Mouse (Mus musculus) heart, embryonic 14.5 days (tissue): ENCODE data around the gene Fam189b. TPM values are rescaled to one million over a fixed set of nuclear protein-coding genes. Genes with fewer than 3 reads are reported as not detected.

Source experiments
- ATAC-seq: fragments of 200-750 bp; cut with Nextera tagmentation; 2 replicates; pipeline ENCODE4 v1.8.0; 2017; ENCODE audit warnings: low read depth, moderate TSS enrichment; ENCODE audit not compliant: insufficient number of reproducible peaks, insufficient read depth, low FRiP score
- H3K27ac ChIP-seq, 2 experiments: fragments of 200-500 bp in 1 of 2; fragments of 300-500 bp in 1 of 2; sonication (generic) in 1 of 2; replicated peaks in 1 of 2; 2 replicates each; pipeline ENCODE4 v1.5.1; 2012 to 2014; ENCODE audit warnings: low read depth in 2 of 2, low read length in 2 of 2, control low read depth in 1 of 2, mild to moderate bottlenecking in 1 of 2, mixed read lengths in 1 of 2; ENCODE audit not compliant: control insufficient read depth in 1 of 2, insufficient read depth in 1 of 2
- H3K27me3 ChIP-seq: fragments of 300-500 bp; sonication (generic); 2 replicates; pipeline ENCODE4 v1.6.1; 2014; ENCODE audit warnings: mild to moderate bottlenecking, low read length, control low read depth; ENCODE audit not compliant: control insufficient read depth, insufficient read depth
- H3K36me3 ChIP-seq: fragments of 300-500 bp; sonication (generic); 2 replicates; pipeline ENCODE4 v1.6.1; 2014; ENCODE audit warnings: mild to moderate bottlenecking, control low read depth, low read length, mixed read lengths; ENCODE audit not compliant: control insufficient read depth, insufficient read depth
- H3K4me1 ChIP-seq, 2 experiments: fragments of 200-500 bp in 1 of 2; fragments of 300-500 bp in 1 of 2; sonication (generic) in 1 of 2; 2 replicates each; pipeline ENCODE4 v1.6.1; 2012 to 2014; ENCODE audit warnings: low read length in 2 of 2, control low read depth in 1 of 2, mixed read lengths in 1 of 2; ENCODE audit not compliant: control insufficient read depth in 2 of 2, insufficient read depth in 2 of 2
- H3K4me2 ChIP-seq: fragments of 300-500 bp; sonication (generic); 2 replicates; pipeline ENCODE4 v1.6.1; 2014; ENCODE audit warnings: mild to moderate bottlenecking, low read length
- H3K4me3 ChIP-seq, 2 experiments: fragments of 200-500 bp in 1 of 2; fragments of 300-500 bp in 1 of 2; sonication (generic) in 1 of 2; 2 replicates each; pipeline ENCODE4 v1.5.1; 2012 to 2014; ENCODE audit warnings: low read length in 2 of 2, mild to moderate bottlenecking in 2 of 2, control low read depth in 1 of 2, low read depth in 1 of 2, moderate library complexity in 1 of 2; ENCODE audit not compliant: control insufficient read depth in 1 of 2, insufficient read depth in 1 of 2
- H3K9ac ChIP-seq: fragments of 300-500 bp; sonication (generic); 2 replicates; pipeline ENCODE4 v1.6.1; 2014; ENCODE audit warnings: mild to moderate bottlenecking, low read length
- H3K9me3 ChIP-seq: fragments of 300-500 bp; sonication (generic); 2 replicates; pipeline ENCODE4 v1.6.1; 2016; ENCODE audit warnings: low read length, control low read depth; ENCODE audit not compliant: control insufficient read depth
- WGBS: fragments of 180-500 bp; shearing (Covaris S2); extraction: QIAGEN DNeasy Blood & Tissue Kit; methylation state at CpG from one replicate; pipeline ENCODE4 v1.1.7; 2014; 5-methylcytosine and 5-hydroxymethylcytosine counted together
- polyA plus RNA-seq: library from polyadenylated mRNA; unstranded; fragments of >200 nt; fragmentation: Nextera tagmentation; extraction: Ambion mirVana; gene quantifications from 2 replicates; pipeline ENCODE4 v1.2.1, GENCODE M21; 2014

The Fam189b gene
- polyA plus RNA-seq: 9.1 and 12.8 TPM in 2 replicates

GRCm38 (mm10) chr3:89183058-89183958 lies at the start of gene Fam189b:
Fam189b (plus strand) TSS chr3:89183143.
- no peaks in the 10 kb centered on the region for H3K9me3 ChIP-seq
- peaks cover 9 to 15% of the 10 kb centered on the region in 2 experiments for H3K4me1 ChIP-seq
- no peaks in the 10 kb centered on the region for H3K27me3 ChIP-seq
- H3K36me3 ChIP-seq: peaks cover 48% of the 10 kb centered on the region
- H3K9ac ChIP-seq: peak within 1 kb of the TSS; percentile 81
- peak within 1 kb of the TSS; percentile 82 for H3K4me2 ChIP-seq
- H3K4me3 ChIP-seq: peak within 1 kb of the TSS; percentile 48 to 79
- whole genome bisulfite sequencing: 6% methylated on average over 39 of the region's 39 CpGs
- ATAC-seq: peak; percentile 89
- H3K27ac ChIP-seq: peak within 1 kb of the TSS; percentile 41 to 53; a peak in 3 of 4 replicates

GRCm38 (mm10) chr3:89133752-89134151 lies 49.2 kb upstream of the Fam189b start:
- Histone ChIP-seq H3K9me3 (no peaks in the 10 kb centered on the region), H3K4me3 (no peak overlapping the region), H3K27ac (no peak overlapping the region), H3K36me3 (no peaks in the 10 kb centered on the region), H3K4me2 (no peak overlapping the region), H3K9ac (no peak overlapping the region), H3K4me1 (peaks cover 3 to 5% of the 10 kb centered on the region in 2 experiments; a peak in 1 of 4 replicates), H3K27me3 (no peaks in the 10 kb centered on the region)
- WGBS: 50% methylated on average over 1 of the region's 1 CpGs
- no peak for ATAC-seq

DNA sequence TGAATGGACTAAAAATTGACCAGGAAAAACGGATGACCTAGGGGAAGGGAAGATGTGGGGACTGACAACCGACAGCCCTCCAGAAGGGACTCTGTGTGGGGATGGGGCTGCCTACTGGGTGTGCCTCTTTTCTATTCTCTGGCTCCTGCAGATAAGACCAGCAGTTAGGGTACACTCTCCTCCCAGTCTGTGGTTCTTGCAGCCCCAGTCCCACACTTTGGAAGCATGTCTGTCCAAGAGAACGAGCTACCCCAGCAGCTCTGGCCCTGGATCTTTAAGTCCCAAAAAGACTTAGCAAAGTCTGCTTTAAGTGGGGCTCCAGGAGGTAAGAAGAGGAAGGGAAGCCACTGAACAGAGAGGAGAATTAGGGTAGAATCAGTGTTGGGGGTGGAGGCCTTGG lies 47.0 kb upstream of the Fam189b start, which contains the start of gene Pklr:
TSS of gene Pklr (plus strand) at position 185 of the 400 bp plus-strand sequence.
- Histone ChIP-seq H3K36me3 (no peaks in the 10 kb centered on the region), H3K9me3 (no peaks in the 10 kb centered on the region), H3K9ac (no peak within 1 kb of the TSS), H3K4me3 (no peak within 1 kb of the TSS), H3K27ac (no peak within 1 kb of the TSS), H3K4me1 (peaks cover 3 to 5% of the 10 kb centered on the region in 2 experiments; a peak in 1 of 4 replicates), H3K4me2 (no peak within 1 kb of the TSS), H3K27me3 (no peaks in the 10 kb centered on the region)
- no peak for ATAC-seq
- whole genome bisulfite sequencing: 45% methylated on average over 3 of the region's 3 CpGs

- Histone ChIP-seq H3K27me3 (no peaks in the 10 kb centered on the region), H3K9ac (no peak overlapping the region), H3K36me3 (no peaks in the 10 kb centered on the region), H3K4me2 (no peak overlapping the region), H3K4me1 (peaks cover 3 to 5% of the 10 kb centered on the region in 2 experiments; a peak in 1 of 4 replicates), H3K4me3 (no peak overlapping the region), H3K9me3 (no peaks in the 10 kb centered on the region), H3K27ac (no peak overlapping the region)
- WGBS: 43% methylated on average over 9 of the region's 9 CpGs
- ATAC-seq: no peak
These were observed 46.6 kb upstream of the Fam189b start for GRCm38 (mm10) chr3:89136365-89136764.

DNA sequence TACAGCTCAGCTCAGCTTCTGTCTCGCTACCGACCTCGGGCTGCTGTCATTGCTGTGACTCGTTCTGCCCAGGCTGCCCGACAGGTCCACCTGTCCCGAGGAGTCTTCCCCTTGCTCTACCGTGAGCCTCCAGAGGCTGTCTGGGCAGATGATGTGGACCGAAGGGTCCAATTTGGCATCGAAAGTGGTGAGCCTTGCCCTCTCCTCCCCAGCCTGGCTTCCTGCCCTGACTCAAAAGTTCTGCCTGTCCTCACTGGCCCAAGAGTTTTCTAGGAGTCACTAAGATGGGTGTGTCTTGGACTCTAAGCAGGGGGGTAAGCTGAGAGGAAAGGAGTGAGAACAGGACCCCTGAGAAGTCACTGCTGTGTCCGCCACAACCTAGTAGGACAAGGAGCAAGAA lies 38.1 kb upstream of the Fam189b start:
- H3K9ac ChIP-seq: no peak overlapping the region
- no peaks in the 10 kb centered on the region for H3K9me3 ChIP-seq
- 78% methylated on average over 10 of the region's 10 CpGs for WGBS
- no peak for ATAC-seq
- H3K27me3 ChIP-seq: peaks cover 44% of the 10 kb centered on the region
- no peaks in the 10 kb centered on the region for H3K36me3 ChIP-seq
- H3K4me1 ChIP-seq: peaks cover 5 to 6% of the 10 kb centered on the region in 2 experiments; a peak in 3 of 4 replicates
- H3K4me3 ChIP-seq: no peak overlapping the region
- no peak overlapping the region for H3K27ac ChIP-seq
- H3K4me2 ChIP-seq: no peak overlapping the region

DNA sequence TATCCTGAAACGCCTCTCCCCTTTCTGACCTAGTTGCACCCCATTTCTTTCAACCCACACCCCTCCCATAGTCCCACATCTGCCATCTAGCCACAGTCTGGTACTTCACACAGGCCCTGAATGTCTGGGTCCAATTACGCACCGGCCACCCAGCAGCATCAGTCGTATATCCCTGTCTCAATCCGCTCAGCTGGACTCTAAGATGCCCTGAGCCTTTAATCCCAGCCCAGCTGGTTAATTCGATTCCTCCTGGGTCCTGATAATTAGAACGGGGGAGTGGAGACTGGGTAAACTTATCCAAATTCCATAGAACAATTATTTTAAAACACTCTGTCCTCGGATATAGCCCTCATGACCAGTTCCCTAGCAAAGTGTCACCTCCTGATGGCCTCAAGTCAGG lies 37.4 kb upstream of the Fam189b start:
- no peak overlapping the region for H3K27ac ChIP-seq
- no peak overlapping the region for H3K9ac ChIP-seq
- no peaks in the 10 kb centered on the region for H3K9me3 ChIP-seq
- H3K36me3 ChIP-seq: no peaks in the 10 kb centered on the region
- H3K4me1 ChIP-seq: peaks cover 5 to 6% of the 10 kb centered on the region in 2 experiments; a peak in 3 of 4 replicates
- H3K27me3 ChIP-seq: peaks cover 52% of the 10 kb centered on the region
- no peak overlapping the region for H3K4me2 ChIP-seq
- no peak overlapping the region for H3K4me3 ChIP-seq
- 56% methylated on average over 8 of the region's 8 CpGs for WGBS
- no peak for ATAC-seq

- no peak for ATAC-seq
- H3K27ac ChIP-seq: no peak overlapping the region
- H3K9me3 ChIP-seq: no peaks in the 10 kb centered on the region
- H3K4me2 ChIP-seq: peak overlapping the region; percentile 56
- H3K4me3 ChIP-seq: peak overlapping the region; percentile 10 to 14; a peak in 3 of 4 replicates
- H3K27me3 ChIP-seq: peaks cover 61% of the 10 kb centered on the region
- H3K4me1 ChIP-seq: peaks cover 5 to 6% of the 10 kb centered on the region in 2 experiments; a peak in 3 of 4 replicates
- H3K9ac ChIP-seq: 0 out of 2 replicates have a peak overlapping the region, but pooled peaks have one; percentile 7
- WGBS: 15% methylated on average over 26 of the region's 26 CpGs
- H3K36me3 ChIP-seq: no peaks in the 10 kb centered on the region
These were observed 35.6 kb upstream of the Fam189b start for GRCm38 (mm10) chr3:89147101-89147978.
